Mouse (Mus musculus) midbrain, embryonic 11.5 days (tissue): ENCODE measurements around the gene Mast4. TPM values are rescaled to one million over a fixed set of nuclear protein-coding genes. Genes with fewer than 3 reads are reported as not detected.

Experiments used
- ATAC-seq: fragments of 200-750 bp; cut with Nextera tagmentation; 2 replicates; pipeline ENCODE4 v1.8.0; 2017; ENCODE audit warnings: moderate TSS enrichment, moderate library complexity; ENCODE audit not compliant: low FRiP score
- DNase-seq: peaks from one replicate; pipeline ENCODE4 v3.0.0; 2015; ENCODE audit warnings: low spot score; ENCODE audit errors: missing footprints
- H3K27ac ChIP-seq: fragments of 300-500 bp; sonication (generic); 2 replicates; pipeline ENCODE4 v1.5.1; 2014; ENCODE audit warnings: low read depth, low read length
- H3K27me3 ChIP-seq: fragments of 300-500 bp; sonication (generic); 2 replicates; pipeline ENCODE4 v1.6.1; 2014; ENCODE audit warnings: mild to moderate bottlenecking, low read length, moderate library complexity, mixed read lengths; ENCODE audit not compliant: control insufficient read depth, insufficient read depth
- H3K36me3 ChIP-seq: fragments of 300-500 bp; sonication (generic); 2 replicates; pipeline ENCODE4 v1.6.1; 2014; ENCODE audit warnings: mild to moderate bottlenecking, low read length, moderate library complexity, mixed read lengths; ENCODE audit not compliant: control insufficient read depth, insufficient read depth
- H3K4me1 ChIP-seq: fragments of 300-500 bp; sonication (generic); 2 replicates; pipeline ENCODE4 v1.6.1; 2014; ENCODE audit warnings: low read length; ENCODE audit not compliant: control insufficient read depth, insufficient read depth
- H3K4me2 ChIP-seq: fragments of 300-500 bp; sonication (generic); 2 replicates; pipeline ENCODE4 v1.6.1; 2014; ENCODE audit warnings: mild to moderate bottlenecking, moderate library complexity
- H3K4me3 ChIP-seq: fragments of 300-500 bp; sonication (generic); 2 replicates; pipeline ENCODE4 v1.5.1; 2014; ENCODE audit warnings: low read depth, low read length
- H3K9ac ChIP-seq: fragments of 300-500 bp; sonication (generic); 2 replicates; pipeline ENCODE4 v1.6.1; 2014; ENCODE audit warnings: low read length
- H3K9me3 ChIP-seq: fragments of 300-500 bp; sonication (generic); 2 replicates; pipeline ENCODE4 v1.6.1; 2016; ENCODE audit warnings: low read length; ENCODE audit not compliant: control insufficient read depth
- WGBS: fragments of 180-500 bp; shearing (Covaris S2); extraction: QIAGEN DNeasy Blood & Tissue Kit; methylation state at CpG from one replicate; pipeline ENCODE4 v1.1.7; 2014; 5-methylcytosine and 5-hydroxymethylcytosine counted together
- polyA plus RNA-seq: library from polyadenylated mRNA; unstranded; fragments of >200 nt; fragmentation: Nextera tagmentation; extraction: Ambion mirVana; gene quantifications from 2 replicates; pipeline ENCODE4 v1.2.1, GENCODE M21; 2014

The Mast4 gene
- polyA plus RNA-seq, 1 experiment from 2014 or later, result 20.4 TPM

- Histone ChIP-seq H3K4me2 (no peak overlapping the region), H3K4me3 (no peak overlapping the region), H3K9me3 (no peaks in the 10 kb centered on the region), H3K27ac (no peak overlapping the region), H3K27me3 (no peaks in the 10 kb centered on the region), H3K9ac (no peak overlapping the region), H3K4me1 (peaks cover 22% of the 10 kb centered on the region), H3K36me3 (no peaks in the 10 kb centered on the region)
- DNase-seq (peak; percentile 76), ATAC-seq (0 out of 2 replicates have a peak, but pooled peaks have one; percentile 18)
- 77% methylated on average over 9 of the region's 9 CpGs for WGBS
Measured at GRCm38 (mm10) chr13:102899253-102900082, 434.8 kb downstream of the Mast4 start.

GRCm38 (mm10) chr13:102898374-102899131, 435.7 kb downstream of the Mast4 start:
- peaks cover 19% of the 10 kb centered on the region for H3K4me1 ChIP-seq
- 63% methylated on average over 15 of the region's 15 CpGs for whole genome bisulfite sequencing
- no peak for DNase-seq

GRCm38 (mm10) chr13:102896322-102896721, 438.0 kb downstream of the Mast4 start:
- peaks cover 17% of the 10 kb centered on the region for H3K4me1 ChIP-seq

More at GRCm38 (mm10) chr13:102898374-102899131, 435.7 kb downstream of the Mast4 start:
- H3K36me3 ChIP-seq, result no peaks in the 10 kb centered on the region
- no peak overlapping the region for H3K4me2 ChIP-seq
- H3K9ac ChIP-seq, result no peak overlapping the region
- no peaks in the 10 kb centered on the region for H3K27me3 ChIP-seq
- ATAC-seq, result no peak
- no peak overlapping the region for H3K4me3 ChIP-seq
- no peak overlapping the region for H3K27ac ChIP-seq
- no peaks in the 10 kb centered on the region for H3K9me3 ChIP-seq

GRCm38 (mm10) chr13:102895894-102896293, 438.4 kb downstream of the Mast4 start:
- Histone ChIP-seq H3K9me3 (no peaks in the 10 kb centered on the region), H3K9ac (no peak overlapping the region), H3K4me3 (no peak overlapping the region), H3K36me3 (no peaks in the 10 kb centered on the region), H3K4me1 (peaks cover 17% of the 10 kb centered on the region), H3K4me2 (no peak overlapping the region), H3K27me3 (no peaks in the 10 kb centered on the region), H3K27ac (no peak overlapping the region)
- DNase-seq, result peak; percentile 82
- WGBS, result 52% methylated on average over 6 of the region's 6 CpGs
- peak; percentile 41; the same call in 1 of the 2 replicates for ATAC-seq

More at GRCm38 (mm10) chr13:102896322-102896721, 438.0 kb downstream of the Mast4 start:
- no peak overlapping the region for H3K27ac ChIP-seq
- H3K4me2 ChIP-seq, result no peak overlapping the region
- DNase-seq, result peak; percentile 77
- H3K9me3 ChIP-seq, result no peaks in the 10 kb centered on the region
- no peaks in the 10 kb centered on the region for H3K27me3 ChIP-seq
- H3K9ac ChIP-seq, result no peak overlapping the region
- no peak overlapping the region for H3K4me3 ChIP-seq
- no peak for ATAC-seq
- no peaks in the 10 kb centered on the region for H3K36me3 ChIP-seq

GRCm38 (mm10) chr13:102894287-102895234, 439.7 kb downstream of the Mast4 start:
- ATAC-seq (no peak), DNase-seq (peak; percentile 83)
- no peak overlapping the region for H3K9ac ChIP-seq
- peaks cover 15% of the 10 kb centered on the region for H3K4me1 ChIP-seq
- no peaks in the 10 kb centered on the region for H3K9me3 ChIP-seq
- H3K4me2 ChIP-seq, result no peak overlapping the region
- WGBS, result 48% methylated on average over 15 of the region's 15 CpGs
- H3K27ac ChIP-seq, result no peak overlapping the region
- H3K36me3 ChIP-seq, result no peaks in the 10 kb centered on the region
- H3K27me3 ChIP-seq, result no peaks in the 10 kb centered on the region
- no peak overlapping the region for H3K4me3 ChIP-seq

- no peak overlapping the region for H3K4me3 ChIP-seq
- no peaks in the 10 kb centered on the region for H3K36me3 ChIP-seq
- WGBS, result 95% methylated on average over 3 of the region's 3 CpGs
- ATAC-seq (no peak), DNase-seq (no peak)
- H3K27ac ChIP-seq, result no peak overlapping the region
- no peaks in the 10 kb centered on the region for H3K9me3 ChIP-seq
- H3K27me3 ChIP-seq, result no peaks in the 10 kb centered on the region
- peaks cover 10% of the 10 kb centered on the region for H3K4me1 ChIP-seq
- H3K4me2 ChIP-seq, result no peak overlapping the region
- H3K9ac ChIP-seq, result no peak overlapping the region
Measured at GRCm38 (mm10) chr13:102892783-102893182, 441.5 kb downstream of the Mast4 start.

- Histone ChIP-seq H3K27ac (no peak overlapping the region), H3K4me2 (no peak overlapping the region), H3K36me3 (no peaks in the 10 kb centered on the region), H3K27me3 (no peaks in the 10 kb centered on the region), H3K4me1 (peaks cover 5% of the 10 kb centered on the region; the same call in 1 of the 2 replicates), H3K4me3 (no peak overlapping the region), H3K9me3 (no peaks in the 10 kb centered on the region), H3K9ac (no peak overlapping the region)
- no peak for DNase-seq
- WGBS, result 89% methylated on average over 10 of the region's 10 CpGs
- ATAC-seq, result no peak
Measured at GRCm38 (mm10) chr13:102889989-102890388, 444.3 kb downstream of the Mast4 start.

- no peak overlapping the region for H3K4me2 ChIP-seq
- ATAC-seq, result no peak
- WGBS, result 89% methylated on average over 13 of the region's 13 CpGs
Measured at GRCm38 (mm10) chr13:102889537-102889936, 444.8 kb downstream of the Mast4 start.

More at GRCm38 (mm10) chr13:102889537-102889936, 444.8 kb downstream of the Mast4 start:
- Histone ChIP-seq H3K27me3 (no peaks in the 10 kb centered on the region), H3K9me3 (no peaks in the 10 kb centered on the region), H3K27ac (no peak overlapping the region), H3K9ac (no peak overlapping the region), H3K36me3 (no peaks in the 10 kb centered on the region), H3K4me1 (peaks cover 1% of the 10 kb centered on the region; the same call in 1 of the 2 replicates), H3K4me3 (no peak overlapping the region)
- DNase-seq, result peak; percentile 83
